Mouse (Mus musculus): Measurements from ENCODE around the gene Prpf38b.

DNA sequence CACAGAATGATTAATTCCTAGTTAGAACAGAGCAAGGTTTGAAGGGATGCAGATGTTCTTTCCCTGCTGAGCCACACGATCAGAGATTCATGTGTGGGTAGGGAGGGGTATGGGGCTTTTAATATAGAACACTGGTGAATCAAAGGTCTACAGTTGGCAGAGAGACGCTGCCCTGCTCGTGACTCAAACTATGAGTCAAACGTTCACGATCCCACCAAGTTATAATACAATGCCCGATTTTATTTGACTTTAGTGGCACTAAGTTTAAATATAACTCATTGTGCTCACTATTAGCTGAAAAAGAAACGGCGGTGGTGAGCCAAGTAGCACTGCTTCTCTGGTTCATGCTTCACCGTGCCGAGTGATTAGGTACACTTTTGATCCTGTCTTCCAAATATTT lies 48.4 kb downstream of the Prpf38b start:
- TF ChIP-seq POLR2A (IDR thresholded peaks at IDR 0.05; ENCODE audit: low read depth, low read length) (no peak), CTCF (IDR thresholded peaks at IDR 0.05; ENCODE audit: extremely low read depth, insufficient read length, insufficient replicate concordance, low read depth, low read length) (no peak)
